Mouse (Mus musculus) heart, postnatal 36 days (tissue): ENCODE measurements around the gene Slc48a1. TPM values are rescaled to one million over a fixed set of nuclear protein-coding genes. Genes with fewer than 3 reads are reported as not detected.
A peak's percentile ranks its signal among the peaks of the same experiment; 100 is the strongest.

Experiments used
- DNase-seq, 2 experiments: peaks; one replicate each; pipeline ENCODE4 v3.0.0; 2021 to 2022
- intact Hi-C: fragments of 180-260 bp; cut with DNase I; formaldehyde crosslinking; loops from one replicate; pipeline ENCODE4 v1.15.1; 2025
- total RNA-seq, 2 experiments: library from RNA; stranded (reverse); gene quantifications; 2 replicates each; pipeline ENCODE4 v1.2.3; 2021

The Slc48a1 gene
- total RNA-seq, 2 experiments from 2014 or later = 73.3 to 84.1 TPM

GRCm38 (mm10) chr15:97796674-97797310 is 18.5 kb downstream of the Slc48a1 start:
- DNase-seq = no peak
- intact Hi-C loops = no loop called here

GRCm38 (mm10) chr15:97798134-97798533 is 19.8 kb downstream of the Slc48a1 start:
- intact Hi-C loops = no loop called here
- no peak for DNase-seq

- no peak for DNase-seq
Measured at GRCm38 (mm10) chr15:97799446-97799845, 21.1 kb downstream of the Slc48a1 start.

GRCm38 (mm10) chr15:97800853-97801252 is 22.5 kb downstream of the Slc48a1 start:
- intact Hi-C loops = no loop called here
- DNase-seq = no peak

More at GRCm38 (mm10) chr15:97799446-97799845, 21.1 kb downstream of the Slc48a1 start:
- intact Hi-C loops = no loop called here

GRCm38 (mm10) chr15:97801811-97802210 is 23.5 kb downstream of the Slc48a1 start:
- intact Hi-C loops = no loop called here
- no peak for DNase-seq

GRCm38 (mm10) chr15:97802575-97802974 is 24.3 kb downstream of the Slc48a1 start:
- no peak for DNase-seq

GRCm38 (mm10) chr15:97807867-97808266 is 29.5 kb downstream of the Slc48a1 start:
- no peak for DNase-seq
- intact Hi-C loops = no loop called here

More at GRCm38 (mm10) chr15:97802575-97802974, 24.3 kb downstream of the Slc48a1 start:
- intact Hi-C loops = no loop called here

- DNase-seq = no peak
- intact Hi-C loops = no loop called here
Measured at GRCm38 (mm10) chr15:97808532-97808931, 30.2 kb downstream of the Slc48a1 start.

GRCm38 (mm10) chr15:97809206-97809605 is 30.9 kb downstream of the Slc48a1 start:
- no peak for DNase-seq
- intact Hi-C loops = no loop called here

GRCm38 (mm10) chr15:97809942-97810341 is 31.6 kb downstream of the Slc48a1 start:
- intact Hi-C loops = loop anchor here (2.0 kb wide), 1 partner anchor 15 kb away; no protein-coding TSS in a partner anchor
- peak in 1 of 2 experiments; percentile 45 for DNase-seq

- intact Hi-C loops = loop anchor here (2.0 kb wide), 1 partner anchor 14 kb away; no protein-coding TSS in a partner anchor
- DNase-seq = no peak
Measured at GRCm38 (mm10) chr15:97810399-97810798, 32.1 kb downstream of the Slc48a1 start.

- intact Hi-C loops = loop anchor here (2.0 kb wide), 1 partner anchor 13 kb away; no protein-coding TSS in a partner anchor
Measured at GRCm38 (mm10) chr15:97811307-97811706, 33.0 kb downstream of the Slc48a1 start.

GRCm38 (mm10) chr15:97812126-97812525 is 33.8 kb downstream of the Slc48a1 start:
- DNase-seq = peak; percentile 73 to 74
- intact Hi-C loops = loop anchor here (1.0 kb wide), 1 partner anchor 37 kb away; no protein-coding TSS in a partner anchor

More at GRCm38 (mm10) chr15:97811307-97811706, 33.0 kb downstream of the Slc48a1 start:
- no peak for DNase-seq

- intact Hi-C loops = loop anchor here (1.0 kb wide), 1 partner anchor 36 kb away; no protein-coding TSS in a partner anchor
- no peak for DNase-seq
Measured at GRCm38 (mm10) chr15:97812875-97813274, 34.6 kb downstream of the Slc48a1 start.

GRCm38 (mm10) chr15:97813452-97814204 is 35.3 kb downstream of the Slc48a1 start:
- peak; percentile 59 to 65 for DNase-seq
- intact Hi-C loops = no loop called here

- intact Hi-C loops = no loop called here
- no peak for DNase-seq
Measured at GRCm38 (mm10) chr15:97814703-97815102, 36.4 kb downstream of the Slc48a1 start.

- no peak for DNase-seq
Measured at GRCm38 (mm10) chr15:97815254-97815653, 36.9 kb downstream of the Slc48a1 start.

GRCm38 (mm10) chr15:97816199-97816994 is 38.1 kb downstream of the Slc48a1 start:
- intact Hi-C loops = no loop called here
- DNase-seq = no peak

More at GRCm38 (mm10) chr15:97815254-97815653, 36.9 kb downstream of the Slc48a1 start:
- intact Hi-C loops = no loop called here

- no peak for DNase-seq
- intact Hi-C loops = no loop called here
Measured at GRCm38 (mm10) chr15:97819937-97820336, 41.6 kb downstream of the Slc48a1 start.

- intact Hi-C loops = no loop called here
- DNase-seq = peak in 1 of 2 experiments; percentile 50
Measured at GRCm38 (mm10) chr15:97821321-97821982, 43.1 kb downstream of the Slc48a1 start.
